Mouse (Mus musculus) forebrain, postnatal 0 days (tissue): ENCODE results near the gene Atxn1. TPM values are rescaled to one million over a fixed set of nuclear protein-coding genes. Genes with fewer than 3 reads are reported as not detected.

Experiments
- ATAC-seq: fragments of 200-750 bp; cut with Nextera tagmentation; 2 replicates; pipeline ENCODE4 v1.8.0; 2017; ENCODE audit warnings: mild to moderate bottlenecking, moderate library complexity
- DNase-seq: peaks from one replicate; pipeline ENCODE4 v3.0.0-alpha.2; 2015
- H3K27ac ChIP-seq: fragments of 300-500 bp; sonication (generic); 2 replicates; pipeline ENCODE4 v1.5.1; 2014; ENCODE audit warnings: low read depth, mild to moderate bottlenecking, antibody characterized with exemption, low read length, moderate library complexity, mixed read lengths
- H3K27me3 ChIP-seq: fragments of 300-500 bp; sonication (generic); 2 replicates; pipeline ENCODE4 v1.6.1; 2014; ENCODE audit warnings: mild to moderate bottlenecking, low read length, mixed read lengths; ENCODE audit not compliant: insufficient read depth
- H3K36me3 ChIP-seq: fragments of 300-500 bp; sonication (generic); 2 replicates; pipeline ENCODE4 v1.6.1; 2014; ENCODE audit warnings: mild to moderate bottlenecking, moderate library complexity; ENCODE audit not compliant: insufficient read depth
- H3K4me1 ChIP-seq: fragments of 300-500 bp; sonication (generic); 2 replicates; pipeline ENCODE4 v1.6.1; 2014; ENCODE audit warnings: antibody characterized with exemption; ENCODE audit not compliant: insufficient read depth
- H3K4me2 ChIP-seq: fragments of 300-500 bp; sonication (generic); 2 replicates; pipeline ENCODE4 v1.6.1; 2014; ENCODE audit warnings: low read depth, mild to moderate bottlenecking, moderate library complexity
- H3K4me3 ChIP-seq: fragments of 300-500 bp; sonication (generic); 2 replicates; pipeline ENCODE4 v1.5.1; 2014; ENCODE audit warnings: low read depth, low read length, mixed read lengths
- H3K9ac ChIP-seq: fragments of 300-500 bp; sonication (generic); 2 replicates; pipeline ENCODE4 v1.6.1; 2014; ENCODE audit warnings: mild to moderate bottlenecking
- H3K9me3 ChIP-seq: fragments of 300-500 bp; sonication (generic); 2 replicates; pipeline ENCODE4 v1.6.1; 2016; ENCODE audit warnings: low read length
- CTCF ChIP-seq: sonication (generic); IDR thresholded peaks from 2 replicates; pipeline ENCODE4 v1.5.1; 2016; ENCODE audit warnings: antibody characterized with exemption, control low read depth, low read depth
- WGBS: fragments of 180-500 bp; shearing (Covaris S2); extraction: QIAGEN DNeasy Blood & Tissue Kit; methylation state at CpG from one replicate; pipeline ENCODE4 v1.1.7; 2014; 5-methylcytosine and 5-hydroxymethylcytosine counted together
- polyA plus RNA-seq: library from polyadenylated mRNA; unstranded; fragments of >200 nt; fragmentation: Nextera tagmentation; extraction: Ambion mirVana; gene quantifications from 2 replicates; pipeline ENCODE4 v1.2.1, GENCODE M21; 2015
- total RNA-seq: library from RNA; depleted of rRNA; stranded (reverse); fragments of >200 nt; gene quantifications from 2 replicates; pipeline ENCODE4 v1.2.3, GENCODE M21; 2014

Atxn1 gene
- total and polyA plus RNA-seq, 2 experiments from 2014 or later, result 13.0 to 32.3 TPM

- H3K27ac ChIP-seq, result peak overlapping the region; percentile 72
- TF ChIP-seq CTCF, result no peak
- ATAC-seq (peak; percentile 68), DNase-seq (peak; percentile 59)
- WGBS, result 63% methylated on average over 7 of the region's 7 CpGs
- no peaks in the 10 kb centered on the region for H3K36me3 ChIP-seq
- H3K9me3 ChIP-seq, result no peaks in the 10 kb centered on the region
- no peak overlapping the region for H3K9ac ChIP-seq
- H3K4me2 ChIP-seq, result no peak overlapping the region
- H3K27me3 ChIP-seq, result no peaks in the 10 kb centered on the region
- H3K4me1 ChIP-seq, result peaks cover 10% of the 10 kb centered on the region
- no peak overlapping the region for H3K4me3 ChIP-seq
These were observed 142.9 kb downstream of the Atxn1 start for GRCm38 (mm10) chr13:45821764-45822490.

DNA sequence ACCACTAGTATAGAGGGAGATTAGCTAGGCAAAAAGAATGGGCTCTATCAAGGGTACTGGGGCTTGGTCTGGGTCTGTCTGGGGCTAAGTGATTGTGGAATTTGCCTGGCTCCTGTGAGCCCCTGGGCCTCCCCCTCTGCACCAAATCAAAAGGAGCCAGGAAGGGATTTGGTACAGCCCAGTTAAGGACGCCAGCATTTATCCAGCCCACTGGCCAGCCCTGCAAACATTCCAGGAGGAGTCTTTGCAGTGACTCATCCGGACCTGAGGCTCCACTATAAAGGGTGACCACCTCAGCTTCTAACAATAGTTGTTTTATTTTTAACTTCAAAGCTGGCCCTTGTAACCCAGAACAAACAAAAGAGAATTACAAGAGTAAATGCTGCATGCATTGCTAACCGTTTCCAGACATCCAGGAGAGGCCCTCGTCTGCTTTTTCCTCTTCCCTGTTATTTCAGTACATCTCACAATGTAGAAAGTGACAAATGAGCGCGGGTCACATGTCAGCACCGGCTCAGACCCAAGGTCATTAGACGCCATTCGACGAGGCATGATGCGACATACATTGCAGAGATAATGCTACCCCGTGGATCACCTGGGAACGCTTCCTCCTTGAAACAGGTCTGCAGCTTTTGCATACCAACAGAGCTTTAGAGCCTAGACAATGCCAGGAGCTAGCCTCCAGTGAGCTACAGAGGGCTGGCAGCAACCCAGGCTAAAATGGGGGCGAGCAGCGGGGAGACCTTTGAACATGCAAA, 144.2 kb downstream of the Atxn1 start:
- ATAC-seq, result no peak
- 37% methylated on average over 15 of the region's 15 CpGs for WGBS
- DNase-seq, result no peak
- H3K27me3 ChIP-seq, result no peaks in the 10 kb centered on the region
- H3K4me1 ChIP-seq, result peaks cover 10% of the 10 kb centered on the region
- no peaks in the 10 kb centered on the region for H3K36me3 ChIP-seq
- H3K9ac ChIP-seq, result no peak overlapping the region
- H3K9me3 ChIP-seq, result no peaks in the 10 kb centered on the region
- peak overlapping the region; percentile 29; the same call in 1 of the 2 replicates for H3K27ac ChIP-seq
- H3K4me3 ChIP-seq, result no peak overlapping the region
- TF ChIP-seq CTCF, result no peak
- H3K4me2 ChIP-seq, result no peak overlapping the region

DNA sequence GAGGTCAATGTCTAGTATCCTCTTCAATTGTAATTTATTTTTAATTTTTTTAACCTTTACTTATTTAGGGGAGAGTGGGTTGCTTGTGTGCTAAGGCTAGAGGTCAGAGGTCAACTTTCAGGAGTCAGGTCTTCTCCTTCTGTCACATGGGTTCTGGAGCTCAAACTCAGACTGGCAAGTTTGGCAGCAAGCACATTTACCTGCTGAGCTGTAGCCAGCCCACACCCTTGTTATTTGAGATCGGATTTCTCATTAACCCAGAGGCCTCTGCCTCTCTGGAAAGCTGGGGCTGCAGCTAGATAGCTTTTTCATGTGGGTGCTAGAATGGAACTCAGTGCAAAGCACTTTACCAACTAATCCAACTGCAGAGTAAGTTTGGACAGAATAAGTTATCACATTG, 148.1 kb downstream of the Atxn1 start:
- no peak overlapping the region for H3K4me2 ChIP-seq
- H3K36me3 ChIP-seq, result no peaks in the 10 kb centered on the region
- DNase-seq, result no peak
- H3K27me3 ChIP-seq, result no peaks in the 10 kb centered on the region
- H3K4me1 ChIP-seq, result no peaks in the 10 kb centered on the region
- H3K27ac ChIP-seq, result no peak overlapping the region
- no peak for TF ChIP-seq CTCF
- no peaks in the 10 kb centered on the region for H3K9me3 ChIP-seq
- WGBS, result 54% methylated on average over 1 of the region's 1 CpGs
- H3K4me3 ChIP-seq, result no peak overlapping the region
- no peak overlapping the region for H3K9ac ChIP-seq
- no peak for ATAC-seq

DNA sequence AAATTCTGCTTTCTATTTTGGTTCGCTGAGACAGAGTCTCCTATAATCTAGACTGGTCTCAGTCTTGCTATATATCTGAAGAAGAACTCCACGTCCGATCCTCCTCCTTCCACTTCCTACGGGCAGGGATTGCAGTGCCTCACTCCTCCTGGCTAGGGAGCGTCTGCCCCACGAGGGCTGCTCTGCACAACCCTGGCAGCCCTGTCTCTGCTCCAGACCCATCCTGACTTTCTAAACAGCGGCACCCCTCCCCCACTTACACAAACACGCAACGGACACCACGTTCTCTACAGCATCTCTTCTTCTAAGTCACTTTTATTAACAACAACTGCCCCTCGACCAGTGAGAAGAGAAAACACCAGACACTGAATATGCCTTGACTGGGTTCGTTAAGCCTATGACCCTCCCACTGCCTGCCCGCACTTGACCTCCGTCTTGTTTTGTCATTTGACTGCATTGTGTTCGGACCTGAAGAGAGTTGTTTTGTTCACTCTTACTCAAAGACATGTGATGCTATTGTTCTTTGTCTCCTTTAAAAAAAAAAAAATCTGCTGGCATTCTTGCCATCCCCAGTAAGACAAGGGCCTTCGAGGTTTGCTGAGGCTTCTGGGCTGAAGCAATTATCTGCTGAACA, 154.9 kb downstream of the Atxn1 start:
- H3K9me3 ChIP-seq, result no peaks in the 10 kb centered on the region
- H3K4me2 ChIP-seq, result no peak overlapping the region
- no peaks in the 10 kb centered on the region for H3K27me3 ChIP-seq
- DNase-seq (no peak), ATAC-seq (no peak)
- TF ChIP-seq CTCF, result no peak
- no peaks in the 10 kb centered on the region for H3K36me3 ChIP-seq
- H3K4me1 ChIP-seq, result peaks cover 6% of the 10 kb centered on the region
- H3K27ac ChIP-seq, result no peak overlapping the region
- no peak overlapping the region for H3K4me3 ChIP-seq
- H3K9ac ChIP-seq, result no peak overlapping the region
- 40% methylated on average over 16 of the region's 16 CpGs for WGBS

DNA sequence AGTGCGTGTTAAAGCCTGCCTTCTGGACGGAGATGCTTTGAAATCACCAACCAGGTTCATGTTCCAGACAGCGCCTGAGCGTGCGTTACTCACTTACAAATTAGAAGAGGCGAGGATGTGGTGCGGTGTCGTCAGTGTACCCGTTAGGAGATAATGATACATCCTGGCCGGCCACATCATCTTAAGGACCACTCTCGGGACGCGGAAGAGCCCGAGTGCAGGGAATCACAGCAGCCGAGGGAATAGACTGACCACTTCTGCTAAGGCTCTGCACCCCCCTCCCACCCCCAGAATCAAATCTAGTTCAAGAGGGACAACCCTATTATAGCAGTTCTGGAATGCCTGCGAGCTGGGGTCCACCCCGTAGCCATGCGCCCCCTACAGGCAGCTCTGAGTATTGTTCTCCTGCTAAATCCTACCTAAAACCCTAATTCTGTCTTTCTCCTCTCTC, 157.2 kb downstream of the Atxn1 start:
- peak overlapping the region; percentile 22 for H3K4me3 ChIP-seq

DNA sequence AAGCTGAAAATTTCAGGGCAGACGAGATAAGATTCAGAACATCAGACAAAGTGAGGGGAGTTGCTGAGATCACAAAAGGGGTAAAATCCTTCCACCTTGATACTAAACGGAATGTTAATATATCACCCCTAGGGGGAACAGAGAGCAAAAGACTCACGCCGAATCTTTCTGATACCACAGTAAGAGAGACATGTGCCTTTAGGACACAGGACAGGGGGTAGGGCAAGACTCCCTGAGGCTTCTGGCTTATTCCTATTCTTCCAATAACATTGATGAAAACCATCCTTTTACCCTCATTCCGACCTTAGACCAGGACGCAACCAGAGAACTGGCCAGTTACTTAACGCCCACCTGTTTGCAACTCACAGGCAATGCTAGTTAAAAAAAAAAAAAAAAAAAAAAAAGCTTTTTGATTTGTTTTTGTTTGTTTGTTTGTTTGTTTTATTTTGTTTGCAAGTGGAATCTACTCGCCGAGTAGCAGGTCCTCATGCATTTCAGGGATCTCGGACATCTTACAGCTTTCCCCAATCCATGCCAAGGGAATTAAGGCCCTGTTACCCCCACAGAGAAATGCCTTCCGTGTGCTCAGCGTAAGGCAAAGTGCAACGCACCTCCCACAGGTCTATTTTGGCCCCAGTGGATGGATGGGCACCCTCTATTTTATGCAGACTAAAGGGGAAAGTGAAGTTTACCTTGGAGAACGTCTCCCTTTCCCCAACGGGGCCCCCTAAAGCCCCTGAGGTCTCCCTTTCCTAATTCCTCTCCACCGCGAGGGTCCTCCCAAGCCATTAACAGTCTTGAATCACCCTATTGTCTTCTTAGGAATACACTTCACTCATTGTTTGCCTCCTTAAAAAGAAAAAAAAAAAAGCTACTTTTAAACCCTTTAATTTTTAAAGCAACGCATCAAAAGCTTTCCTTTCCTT, 157.9 kb downstream of the Atxn1 start:
- no peaks in the 10 kb centered on the region for H3K27me3 ChIP-seq
- 16% methylated on average over 18 of the region's 18 CpGs for WGBS
- peak overlapping the region; percentile 22 for H3K4me3 ChIP-seq
- no peak overlapping the region for H3K9ac ChIP-seq
- no peaks in the 10 kb centered on the region for H3K36me3 ChIP-seq
- H3K4me1 ChIP-seq, result peaks cover 6% of the 10 kb centered on the region
- ATAC-seq (no peak; the same call in 1 of the 2 replicates), DNase-seq (peak; percentile 27)
- H3K27ac ChIP-seq, result peak overlapping the region; percentile 66
- no peaks in the 10 kb centered on the region for H3K9me3 ChIP-seq
- peak; percentile 47 for TF ChIP-seq CTCF
- peak overlapping the region; percentile 48 for H3K4me2 ChIP-seq

More for the DNA sequence above, 157.2 kb downstream of the Atxn1 start:
- H3K9ac ChIP-seq, result no peak overlapping the region
- H3K36me3 ChIP-seq, result no peaks in the 10 kb centered on the region
- peaks cover 6% of the 10 kb centered on the region for H3K4me1 ChIP-seq
- H3K27ac ChIP-seq, result peak overlapping the region; percentile 46; the same call in 1 of the 2 replicates
- H3K9me3 ChIP-seq, result no peaks in the 10 kb centered on the region
- WGBS, result 4% methylated on average over 18 of the region's 18 CpGs
- DNase-seq (peak; percentile 80), ATAC-seq (peak; percentile 55)
- peak; percentile 85 for TF ChIP-seq CTCF
- no peaks in the 10 kb centered on the region for H3K27me3 ChIP-seq
- peak overlapping the region; percentile 48 for H3K4me2 ChIP-seq
